Mouse (Mus musculus): ENCODE data around the gene Hspg2.
"Not testable (repeated sequence)": the region's sequence is repeated elsewhere in the genome, so short reads cannot be mapped to it uniquely, and the experiment has no call there.

Gene Hspg2

DNA sequence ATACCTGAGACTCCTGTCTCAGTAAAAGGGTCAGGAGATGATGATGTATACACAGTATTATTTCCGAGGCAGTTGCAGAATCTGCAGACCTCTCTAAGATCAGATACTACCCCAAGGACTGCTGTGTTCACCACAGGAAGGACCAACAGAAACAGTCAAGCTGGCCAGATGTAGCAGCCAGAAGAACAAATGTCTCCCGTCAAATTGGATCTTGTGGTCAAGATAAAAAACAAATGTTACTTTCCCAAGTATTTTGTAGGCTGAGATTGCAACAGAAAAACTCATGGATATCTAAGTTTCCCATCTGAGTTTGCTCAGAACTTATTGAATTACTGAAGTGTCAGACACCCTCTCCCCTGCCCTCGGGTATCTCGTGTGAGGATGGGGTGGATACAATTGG lies 111.2 kb downstream of the Hspg2 start:
- no peak for DNase-seq

GRCm38 (mm10) chr4:137580299-137580698 lies 111.7 kb downstream of the Hspg2 start:
- no peak for DNase-seq

DNA sequence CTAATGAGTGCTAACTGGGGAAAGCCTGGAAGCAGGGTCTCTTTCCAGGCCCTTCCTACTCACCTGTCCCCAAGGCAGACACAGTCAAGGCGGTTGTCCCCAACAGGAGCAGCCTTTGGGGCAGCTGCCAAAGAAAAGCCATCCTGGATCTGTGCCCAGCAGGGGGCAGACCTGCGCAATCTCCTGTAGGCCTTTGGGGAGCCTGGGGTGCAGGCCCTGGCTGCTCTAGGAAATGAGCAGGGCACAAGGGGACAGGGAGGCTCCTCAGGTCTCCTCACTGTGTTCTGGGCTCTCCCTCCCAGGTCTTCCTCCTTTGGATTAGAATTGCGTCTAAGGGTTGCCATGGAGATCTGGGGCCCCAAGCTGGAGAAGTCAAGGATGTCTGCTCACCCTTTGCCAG lies 113.2 kb downstream of the Hspg2 start:
- peak; percentile 33 to 34 for DNase-seq

GRCm38 (mm10) chr4:137589095-137589494 lies 120.5 kb downstream of the Hspg2 start:
- not testable (repeated sequence) for DNase-seq

- DNase-seq: no peak
These were observed 121.0 kb downstream of the Hspg2 start for GRCm38 (mm10) chr4:137589586-137589985.

DNA sequence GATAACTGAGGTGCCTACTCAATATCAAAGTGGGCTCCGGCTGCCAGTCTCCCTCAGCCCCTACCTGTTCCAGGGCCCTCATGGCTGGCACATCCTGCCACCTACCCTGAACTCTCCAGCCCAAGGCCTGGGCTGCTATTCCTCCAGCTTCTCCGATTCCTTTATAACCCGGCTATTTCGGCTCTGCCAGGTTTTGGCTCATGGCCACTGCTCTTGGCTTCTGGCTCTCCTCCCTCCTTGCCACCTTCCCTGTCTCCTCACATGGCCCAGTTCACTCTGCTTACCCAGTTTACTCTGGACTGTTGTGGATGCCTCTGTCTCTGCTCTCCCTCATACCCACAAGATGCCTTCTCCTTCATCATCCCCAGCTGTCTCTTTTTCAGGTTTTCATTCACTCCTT lies 122.4 kb downstream of the Hspg2 start:
- DNase-seq: peak; percentile 52 to 56

GRCm38 (mm10) chr4:137593601-137594495 lies 125.3 kb downstream of the Hspg2 start, which contains the start of gene Usp48:
Usp48 (plus strand) TSS chr4:137593755.
- peak; percentile 100 for DNase-seq

GRCm38 (mm10) chr4:137594496-137595270 lies 126.1 kb downstream of the Hspg2 start:
- DNase-seq: peak in 1 of 2 experiments; percentile 54

DNA sequence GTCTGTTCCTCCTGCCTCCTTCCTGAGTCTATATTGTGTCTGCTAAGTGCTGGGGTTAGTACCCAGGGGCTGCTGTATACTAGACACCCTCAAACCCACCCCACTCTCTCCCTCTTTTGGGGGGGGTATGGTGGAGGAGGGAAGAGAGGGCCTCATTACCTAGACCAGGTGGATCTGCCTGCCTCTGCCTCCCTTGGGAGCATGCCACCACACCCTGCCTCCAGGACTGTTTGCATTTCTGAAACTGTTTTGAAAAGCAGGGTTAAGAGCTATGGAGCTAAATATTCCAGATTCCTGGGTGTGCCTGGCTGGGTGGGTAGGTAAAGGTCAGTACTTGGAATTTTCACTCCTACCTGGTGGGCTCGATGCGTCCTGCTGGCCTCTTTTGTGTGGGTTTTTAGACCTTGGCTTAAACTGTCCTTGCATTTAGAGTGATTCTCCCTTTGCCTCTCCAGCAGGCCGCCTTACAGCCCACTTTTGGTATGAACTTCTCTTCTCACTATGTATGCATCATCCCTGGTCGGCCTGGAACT lies 128.6 kb downstream of the Hspg2 start:
- DNase-seq: no peak

GRCm38 (mm10) chr4:137598577-137598976 lies 130.0 kb downstream of the Hspg2 start:
- DNase-seq: no peak

DNA sequence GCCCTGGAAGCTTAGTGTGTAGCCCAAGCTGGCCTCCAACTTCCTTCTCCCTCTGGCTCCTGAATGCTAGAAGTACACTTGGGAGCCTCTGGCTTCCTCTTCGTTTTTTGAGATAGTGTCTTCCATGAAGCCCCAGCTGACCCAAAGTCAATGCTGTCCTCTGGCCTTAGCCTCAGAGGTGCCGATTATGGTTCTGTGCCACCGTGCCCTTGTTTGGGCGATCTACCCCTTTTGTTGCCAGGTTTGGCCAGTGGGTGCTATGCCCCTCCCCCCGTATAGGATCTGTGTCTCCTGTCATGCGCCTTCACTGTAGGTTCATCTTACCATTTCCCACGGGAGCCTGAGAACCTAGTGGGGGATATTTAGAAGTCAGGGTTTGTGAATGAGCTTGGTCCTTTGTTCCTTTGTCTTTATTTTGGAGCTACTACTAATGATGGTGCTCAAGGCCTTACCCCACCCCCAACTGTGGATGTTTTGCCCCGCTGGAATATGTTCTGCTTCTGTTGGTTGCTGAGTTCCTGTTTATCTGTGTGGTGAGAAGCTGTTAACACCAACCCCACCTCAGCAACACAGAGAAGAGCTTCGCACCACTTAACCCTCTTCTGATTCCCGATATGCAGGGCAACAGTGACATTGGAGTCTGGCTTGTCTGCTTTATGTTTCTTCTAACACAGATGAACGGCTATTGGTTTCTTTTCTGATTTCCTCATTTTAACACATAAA lies 135.0 kb downstream of the Hspg2 start:
- no peak for DNase-seq

DNA sequence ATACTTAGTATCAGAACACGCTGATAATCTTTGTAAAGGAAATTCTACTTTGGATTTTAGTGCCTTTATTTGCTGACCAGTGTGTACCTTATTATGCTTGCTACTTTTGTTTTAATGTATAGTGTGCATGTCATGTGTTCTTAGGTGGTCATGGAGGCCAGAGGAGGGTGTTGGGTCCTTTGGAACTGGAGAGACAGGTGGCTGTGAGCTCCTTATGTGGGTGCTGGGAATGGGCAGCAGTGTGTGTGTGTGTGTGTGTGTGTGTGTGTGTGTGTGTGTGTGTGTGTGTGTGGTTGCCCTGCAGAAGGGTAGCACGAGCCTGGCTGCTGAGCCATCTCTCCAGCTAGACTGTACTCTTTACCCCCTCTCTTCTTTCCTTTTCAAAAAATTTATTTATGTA lies 138.5 kb downstream of the Hspg2 start:
- DNase-seq: no peak

GRCm38 (mm10) chr4:137609281-137609680 lies 140.7 kb downstream of the Hspg2 start:
- no peak for DNase-seq

GRCm38 (mm10) chr4:137609702-137610101 lies 141.1 kb downstream of the Hspg2 start:
- no peak for DNase-seq

DNA sequence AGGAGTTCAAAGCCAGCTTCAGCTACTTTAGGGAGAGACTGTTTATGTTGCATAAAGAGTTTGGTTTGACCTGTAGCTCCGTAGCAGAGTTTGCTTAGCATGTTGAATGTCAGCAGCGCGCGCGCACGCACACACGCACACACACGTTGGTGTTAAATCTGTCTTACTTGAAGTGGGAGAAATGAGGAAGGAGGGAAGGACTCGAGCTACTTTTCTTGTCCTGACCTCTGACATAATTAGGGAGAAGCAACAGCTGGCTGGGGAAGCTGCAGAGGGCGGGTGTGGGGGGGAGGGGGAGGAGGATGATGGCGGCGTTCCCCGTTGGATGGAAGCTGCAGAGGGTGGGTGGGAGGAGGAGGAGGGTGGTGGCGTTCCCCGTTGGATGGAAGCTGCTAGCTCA lies 141.7 kb downstream of the Hspg2 start:
- no peak for DNase-seq
